Comparison of ENCODE assay signal across 13 mouse cellular contexts in the genomic region with DNA sequence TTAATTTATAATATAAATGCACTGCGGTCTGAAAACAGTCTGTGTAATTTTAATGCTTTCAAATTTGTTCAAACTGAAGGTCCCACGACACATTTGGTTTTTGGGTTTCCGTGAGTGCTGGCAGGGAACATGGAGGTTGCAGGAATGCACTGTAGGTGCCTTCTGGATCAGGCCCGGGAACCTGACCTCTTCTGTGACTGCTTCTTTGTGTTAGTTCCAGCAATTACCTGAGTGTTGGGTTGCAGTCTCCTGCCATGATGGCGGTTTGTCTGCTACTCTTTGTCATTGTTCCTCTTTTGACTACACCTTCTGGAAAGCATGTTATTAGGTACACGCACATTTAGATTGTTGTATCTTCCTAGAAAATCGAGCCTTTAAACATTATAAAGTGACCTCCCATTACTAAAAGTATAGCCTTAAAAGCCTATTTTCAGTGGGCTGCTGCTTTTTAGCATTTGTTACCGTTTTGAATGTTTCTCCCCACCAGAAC. TPM values are rescaled to one million over a fixed set of nuclear protein-coding genes. Genes with fewer than 3 reads are reported as not detected.
"Had no signal": no experiment of that assay in that cellular context is flagged by ENCODE, and none has a peak within 500 bp of the region (broad histone marks: within the 10 kb centered on the region; RNA-seq: fewer than 3 reads in every experiment).

No protein-coding gene starts in this region.

- H3K4me2 ChIP-seq: stomach, embryonic 15.5 days had no signal

- DNase-seq: left cerebral cortex, postnatal 4 days; lung, adult 2 months; midbrain, embryonic 14.5 days; right cerebral cortex, adult 18-20 months; right cerebral cortex, postnatal 25 days; thymus, adult 2 months had no signal

- H3K9me3 ChIP-seq: liver, embryonic 15.5 days; stomach, embryonic 15.5 days had no signal

- ATAC-seq: lung, postnatal 0 days had no signal

- H3K4me3 ChIP-seq: layer of hippocampus, adult 2 months; stomach, embryonic 15.5 days had no signal

- H3K27me3 ChIP-seq: liver, embryonic 15.5 days; stomach, embryonic 15.5 days had no signal

- H3K36me3 ChIP-seq: liver, embryonic 15.5 days; stomach, embryonic 15.5 days had no signal

- H3K9ac ChIP-seq: stomach, embryonic 15.5 days had no signal

RNA-seq across cellular contexts. Expression of a gene that starts 50.3 kb away (rescaled TPM):
- polyA plus RNA-seq: kidney, embryonic 14.5 days; liver, embryonic 15.5 days; lung, adult 2 months; lung, postnatal 0 days; midbrain, embryonic 14.5 days; neural tube, embryonic 14.5 days; small intestine, adult 2 months had no signal
